Comparison of ENCODE assay signal across 8 mouse cellular contexts in the genomic region with DNA sequence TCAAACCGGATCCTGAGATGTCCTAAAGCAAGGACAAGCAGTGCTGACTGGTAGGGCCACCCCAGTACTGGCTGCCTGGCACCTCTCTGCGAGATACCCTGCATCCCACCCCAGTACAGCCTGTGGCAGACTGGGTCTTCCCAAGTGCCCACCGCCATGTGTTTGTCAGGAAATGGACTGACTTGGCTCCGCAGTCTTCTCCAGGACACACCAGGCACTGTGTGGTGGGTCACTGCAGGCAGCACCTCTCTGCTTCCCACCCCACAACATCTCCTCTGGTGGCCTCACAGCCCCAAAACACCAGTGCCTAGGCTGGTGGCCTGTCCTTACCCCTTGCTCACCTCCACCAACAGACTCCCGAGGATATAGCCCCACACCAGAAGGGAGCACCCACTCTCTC. TPM values are rescaled to one million over a fixed set of nuclear protein-coding genes. Genes with fewer than 3 reads are reported as not detected.
DNase-seq lines count a peak whose midpoint lies in the region; ATAC-seq and TF ChIP-seq lines count a peak whose summit lies in the region.

No protein-coding gene starts in this region.

- H3K9me3 ChIP-seq in E14TG2a.4 (ENCODE audit: low read length): no peaks in the 10 kb centered on the region
- H3K9me3 ChIP-seq in forebrain, postnatal 0 days (ENCODE audit: low read length): no peaks in the 10 kb centered on the region
- no peaks in the 10 kb centered on the region for H3K9me3 ChIP-seq in liver, embryonic 16.5 days (replicated peaks; ENCODE audit: control insufficient read depth, low read length)

- H3K36me3 ChIP-seq in E14TG2a.4 (ENCODE audit: insufficient read depth, low read length): peaks cover 43% of the 10 kb centered on the region
- H3K36me3 ChIP-seq in forebrain, postnatal 0 days (ENCODE audit: insufficient read depth): peaks cover 9% of the 10 kb centered on the region; the same call in 1 of the 2 replicates
- H3K36me3 ChIP-seq in liver, embryonic 16.5 days (ENCODE audit: control insufficient read depth, insufficient read depth): peaks cover 5% of the 10 kb centered on the region; the same call in 1 of the 2 replicates

- peak overlapping the region; percentile 90 for H3K9ac ChIP-seq in forebrain, postnatal 0 days
- H3K9ac ChIP-seq in liver, embryonic 16.5 days (ENCODE audit: low read depth, low read length): peak overlapping the region; percentile 96

- 81% methylated on average over 5 of the region's 5 CpGs for WGBS in forebrain, postnatal 0 days
- WGBS in liver, embryonic 16.5 days (ENCODE audit: insufficient replicate concordance): 38% methylated on average over 5 of the region's 5 CpGs

- DNase-seq in gastrocnemius, adult 2 months: no peak
- no peak for DNase-seq in gastrocnemius, adult 18-20 months (ENCODE audit: low spot score)
- DNase-seq in forebrain, postnatal 0 days: no peak
- DNase-seq in T-cell, adult 2 months (ENCODE audit: low spot score): no peak
- no peak for DNase-seq in kidney, postnatal 4 days
- DNase-seq in thymus, postnatal 14 days: no peak

- peak overlapping the region; percentile 78 for H3K4me2 ChIP-seq in forebrain, postnatal 0 days (ENCODE audit: low read depth)
- peak overlapping the region; percentile 71 for H3K4me2 ChIP-seq in liver, embryonic 16.5 days (ENCODE audit: low read depth, low read length)

- no peak for TF ChIP-seq CTCF in gastrocnemius, adult 2 months (IDR thresholded peaks at IDR 0.05)
- no peak for TF ChIP-seq CTCF in E14TG2a.4 (conservative IDR thresholded peaks at IDR 0.05; ENCODE audit: low read length)
- TF ChIP-seq CTCF in forebrain, postnatal 0 days (IDR thresholded peaks at IDR 0.05; ENCODE audit: low read depth): no peak

- H3K27me3 ChIP-seq in E14TG2a.4 (ENCODE audit: insufficient read depth, low read length): no peaks in the 10 kb centered on the region
- no peaks in the 10 kb centered on the region for H3K27me3 ChIP-seq in forebrain, postnatal 0 days (ENCODE audit: insufficient read depth, low read length)
- H3K27me3 ChIP-seq in liver, embryonic 16.5 days (ENCODE audit: control insufficient read depth, insufficient read depth, low read depth, low read length): no peaks in the 10 kb centered on the region

- intact Hi-C loops in gastrocnemius, adult 2 months (cut with DNase I): loop anchor here (10.0 kb wide), 1 partner anchor 566 kb away; the partner anchor contains the start of gene Znfx1

- peaks cover 79% of the 10 kb centered on the region for H3K4me1 ChIP-seq in E14TG2a.4 (replicated peaks; ENCODE audit: low read depth, low read length)
- H3K4me1 ChIP-seq in forebrain, postnatal 0 days (ENCODE audit: insufficient read depth): peaks cover 20% of the 10 kb centered on the region
- peaks cover 80% of the 10 kb centered on the region for H3K4me1 ChIP-seq in liver, embryonic 16.5 days (ENCODE audit: control insufficient read depth, low read depth, low read length)

- peak overlapping the region; percentile 99 for H3K27ac ChIP-seq in gastrocnemius, adult 2 months
- H3K27ac ChIP-seq in forebrain, postnatal 0 days (ENCODE audit: low read depth, low read length): no peak overlapping the region
- H3K27ac ChIP-seq in liver, embryonic 16.5 days (ENCODE audit: low read length): peak overlapping the region; percentile 99

- ATAC-seq in forebrain, postnatal 0 days: no peak
- no peak for ATAC-seq in liver, embryonic 16.5 days (ENCODE audit: low read depth)

- H3K4me3 ChIP-seq in gastrocnemius, adult 2 months: peak overlapping the region; percentile 90
- H3K4me3 ChIP-seq in E14TG2a.4 (replicated peaks; ENCODE audit: low read length): peak overlapping the region; percentile 89
- H3K4me3 ChIP-seq in forebrain, postnatal 0 days (ENCODE audit: low read depth, low read length): peak overlapping the region; percentile 93
- H3K4me3 ChIP-seq in liver, embryonic 16.5 days (ENCODE audit: low read depth, low read length): peak overlapping the region; percentile 83

RNA-seq across cellular contexts. Expression of gene Ube2v1, which starts 1.5 kb away (rescaled TPM):
- total RNA-seq in gastrocnemius, adult 2 months (2021): 100 to 1,000 TPM; 170 to 181 TPM
- 100 to 1,000 TPM; 175 to 191 TPM for total RNA-seq in gastrocnemius, adult 18-20 months (2021)
- 161 TPM in 2 replicates for total RNA-seq in forebrain, postnatal 0 days (2014; rRNA removed)
- polyA plus RNA-seq in forebrain, postnatal 0 days (2015; fragmentation: Nextera tagmentation; extraction: Ambion mirVana): 328 and 369 TPM in 2 replicates
- polyA plus RNA-seq in liver, embryonic 16.5 days (2015; fragmentation: Nextera tagmentation; extraction: Ambion mirVana): 168 and 175 TPM in 2 replicates

RNA-seq across cellular contexts. Expression of gene Gm20431, which starts 30.9 kb away (rescaled TPM):
- total RNA-seq in gastrocnemius, adult 2 months (2021): 10 to 100 TPM in 1 of 2 experiments, 1 to 10 TPM in 1; 3.7 to 11.5 TPM
- 1 to 10 TPM; 8.0 to 9.4 TPM for total RNA-seq in gastrocnemius, adult 18-20 months (2021)
- total RNA-seq in forebrain, postnatal 0 days (2014; rRNA removed): not detected in 2 replicates
- polyA plus RNA-seq in forebrain, postnatal 0 days (2015; fragmentation: Nextera tagmentation; extraction: Ambion mirVana): 7.5 and 9.7 TPM in 2 replicates
- not detected in 2 replicates for polyA plus RNA-seq in liver, embryonic 16.5 days (2015; fragmentation: Nextera tagmentation; extraction: Ambion mirVana)

RNA-seq across cellular contexts. Expression of gene Cebpb, which starts 58.3 kb away (rescaled TPM):
- 100 to 1,000 TPM; 106 to 181 TPM for total RNA-seq in gastrocnemius, adult 2 months (2021)
- total RNA-seq in gastrocnemius, adult 18-20 months (2021): 100 to 1,000 TPM in 1 of 2 experiments, 10 to 100 TPM in 1; 95.1 to 169 TPM
- total RNA-seq in forebrain, postnatal 0 days (2014; rRNA removed): 4.2 and 5.7 TPM in 2 replicates
- polyA plus RNA-seq in forebrain, postnatal 0 days (2015; fragmentation: Nextera tagmentation; extraction: Ambion mirVana): 4.3 and 4.5 TPM in 2 replicates
- 0.46 and 0.61 TPM in 2 replicates for polyA plus RNA-seq in liver, embryonic 16.5 days (2015; fragmentation: Nextera tagmentation; extraction: Ambion mirVana)

RNA-seq across cellular contexts. Expression of gene Tmem189, which starts 59.2 kb away (rescaled TPM):
- 10 to 100 TPM; 13.0 to 14.9 TPM for total RNA-seq in gastrocnemius, adult 2 months (2021)
- 10 to 100 TPM; 10.4 to 15.0 TPM for total RNA-seq in gastrocnemius, adult 18-20 months (2021)
- 37.7 and 39.5 TPM in 2 replicates for total RNA-seq in forebrain, postnatal 0 days (2014; rRNA removed)
- 33.7 and 38.4 TPM in 2 replicates for polyA plus RNA-seq in forebrain, postnatal 0 days (2015; fragmentation: Nextera tagmentation; extraction: Ambion mirVana)
- 13.7 and 14.0 TPM in 2 replicates for polyA plus RNA-seq in liver, embryonic 16.5 days (2015; fragmentation: Nextera tagmentation; extraction: Ambion mirVana)

Comparison
In these comparisons a context has a peak if more than half of its experiments do, and no peak if none do; other contexts are left out.
1. RNA of gene Cebpb, which starts 58.3 kb away (total RNA-seq): 106 to 181 TPM in gastrocnemius, adult 2 months and 95.1 to 169 TPM in gastrocnemius, adult 18-20 months; 4.2 to 5.7 TPM in forebrain, postnatal 0 days; every median in the first group is over 10 times any median in the second.
2. Peak in every context shown above with its lines, with median percentiles within 50 percentile points of each other: H3K4me3 ChIP-seq.